Mouse (Mus musculus) granulocyte monocyte progenitor cell, adult 5-6 weeks (primary cell): ENCODE results near the gene Hist3h2ba. TPM values are rescaled to one million over a fixed set of nuclear protein-coding genes. Genes with fewer than 3 reads are reported as not detected.
A peak's percentile ranks its signal among the peaks of the same experiment; 100 is the strongest.
"Not testable (repeated sequence)": the region's sequence is repeated elsewhere in the genome, so short reads cannot be mapped to it uniquely, and the experiment has no call there.

Experiments
- ATAC-seq: replicated peaks from 2 replicates; pipeline ENCODE4 v1.8.0; 2016; ENCODE audit warnings: mild to moderate bottlenecking, moderate TSS enrichment, inconsistent platforms; ENCODE audit not compliant: poor library complexity, severe bottlenecking
- total RNA-seq, 2 experiments: library from RNA; stranded (forward) in 1 of 2; stranded (reverse) in 1 of 2; fragments of 200-712, 200-1000 nt in 1 of 2; fragments of >200 nt in 1 of 2; fragmentation: Nextera tagmentation in 1 of 2; gene quantifications; 2 replicates each; pipeline ENCODE4 v1.2.3; 2014 to 2017

Gene Hist3h2ba
- total RNA-seq, 2 experiments from 2014 or later, result 2.3 TPM; not detected in 1

DNA sequence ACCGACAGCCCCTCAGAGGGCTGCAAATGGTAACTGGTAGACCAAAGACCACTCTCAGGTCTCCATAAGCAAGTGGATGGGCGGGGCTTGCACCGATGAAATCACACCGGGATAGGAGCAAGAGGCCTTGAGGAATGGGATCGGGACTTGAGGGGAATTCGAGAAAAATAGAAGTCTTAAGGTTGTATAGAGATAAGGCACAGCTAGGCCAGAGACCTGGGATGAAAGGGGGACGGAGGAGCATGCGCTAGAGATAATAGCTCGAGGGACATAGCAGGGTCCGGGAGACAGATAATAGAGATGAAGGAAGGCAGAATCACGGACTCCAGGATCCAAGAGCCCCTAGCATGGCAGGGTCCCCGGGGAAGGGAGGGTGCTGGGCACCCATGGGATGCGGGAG lies 10.8 kb upstream of the Hist3h2ba start:
- ATAC-seq, result peak; percentile 0; the same call in 1 of the 2 replicates

- ATAC-seq, result peak; percentile 95
These were observed 10.2 kb upstream of the Hist3h2ba start, which contains the start of gene Rnf187 for GRCm38 (mm10) chr11:58938322-58939087. Rnf187 (minus strand) TSS chr11:58938916.

DNA sequence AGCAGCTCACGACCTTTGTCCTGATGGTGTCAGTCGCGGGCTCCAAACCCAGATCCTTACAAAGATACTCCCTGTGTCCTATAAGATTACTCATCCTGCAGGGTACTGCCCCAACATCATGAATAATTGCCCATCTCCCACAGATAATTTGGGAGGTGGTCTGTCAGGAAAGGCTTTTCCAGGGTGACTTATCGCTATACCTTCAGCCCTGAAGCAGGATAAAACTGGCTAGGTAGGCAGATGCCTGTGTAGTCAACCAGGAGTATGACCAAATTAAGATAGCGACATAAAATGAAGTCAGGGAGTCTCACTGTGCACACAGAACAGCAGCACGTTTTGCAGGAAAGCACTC lies 9.7 kb upstream of the Hist3h2ba start:
- ATAC-seq, result no peak

DNA sequence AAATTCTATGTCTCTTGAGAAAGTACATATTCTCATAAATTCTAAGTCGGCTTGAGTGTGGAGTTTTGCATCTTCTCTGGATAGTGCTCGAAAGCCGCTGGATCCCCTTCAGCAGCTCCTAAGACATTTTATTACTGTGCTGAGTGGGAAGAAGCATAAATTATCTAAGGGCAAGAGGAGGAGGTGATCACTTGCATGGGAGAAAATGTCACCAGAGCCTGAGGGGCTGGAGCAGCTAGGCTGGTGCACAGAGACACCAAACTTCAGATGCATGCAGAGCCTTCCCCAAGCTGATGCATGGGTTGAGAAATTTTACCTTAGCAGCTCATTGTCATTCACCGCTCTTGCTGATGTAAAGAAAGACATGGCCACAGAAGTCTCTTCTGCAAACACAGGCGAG lies 4.6 kb upstream of the Hist3h2ba start:
- ATAC-seq, result no peak

DNA sequence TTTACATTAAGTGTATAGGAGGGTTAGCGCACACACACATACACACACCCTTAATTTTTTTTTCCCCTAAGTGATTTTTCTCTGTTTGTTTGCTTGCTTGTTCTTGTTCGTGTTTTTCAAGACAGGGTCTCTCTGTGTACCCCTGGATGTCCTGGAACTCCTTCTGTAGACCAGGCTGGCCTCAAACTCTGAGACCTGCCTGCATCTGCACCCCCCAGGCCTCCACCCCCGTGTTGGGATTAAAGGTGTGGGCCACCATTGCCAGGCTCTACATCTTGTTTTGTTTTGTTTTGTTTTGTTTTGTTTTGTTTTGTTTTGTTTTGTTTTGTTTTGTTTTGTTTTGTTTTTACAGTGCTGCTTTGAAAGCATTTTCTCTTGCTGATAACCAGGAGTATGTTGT lies 1.4 kb upstream of the Hist3h2ba start:
- ATAC-seq, result no peak

GRCm38 (mm10) chr11:58947798-58948528 lies 757 bp upstream of the Hist3h2ba start:
- ATAC-seq, result no peak

DNA sequence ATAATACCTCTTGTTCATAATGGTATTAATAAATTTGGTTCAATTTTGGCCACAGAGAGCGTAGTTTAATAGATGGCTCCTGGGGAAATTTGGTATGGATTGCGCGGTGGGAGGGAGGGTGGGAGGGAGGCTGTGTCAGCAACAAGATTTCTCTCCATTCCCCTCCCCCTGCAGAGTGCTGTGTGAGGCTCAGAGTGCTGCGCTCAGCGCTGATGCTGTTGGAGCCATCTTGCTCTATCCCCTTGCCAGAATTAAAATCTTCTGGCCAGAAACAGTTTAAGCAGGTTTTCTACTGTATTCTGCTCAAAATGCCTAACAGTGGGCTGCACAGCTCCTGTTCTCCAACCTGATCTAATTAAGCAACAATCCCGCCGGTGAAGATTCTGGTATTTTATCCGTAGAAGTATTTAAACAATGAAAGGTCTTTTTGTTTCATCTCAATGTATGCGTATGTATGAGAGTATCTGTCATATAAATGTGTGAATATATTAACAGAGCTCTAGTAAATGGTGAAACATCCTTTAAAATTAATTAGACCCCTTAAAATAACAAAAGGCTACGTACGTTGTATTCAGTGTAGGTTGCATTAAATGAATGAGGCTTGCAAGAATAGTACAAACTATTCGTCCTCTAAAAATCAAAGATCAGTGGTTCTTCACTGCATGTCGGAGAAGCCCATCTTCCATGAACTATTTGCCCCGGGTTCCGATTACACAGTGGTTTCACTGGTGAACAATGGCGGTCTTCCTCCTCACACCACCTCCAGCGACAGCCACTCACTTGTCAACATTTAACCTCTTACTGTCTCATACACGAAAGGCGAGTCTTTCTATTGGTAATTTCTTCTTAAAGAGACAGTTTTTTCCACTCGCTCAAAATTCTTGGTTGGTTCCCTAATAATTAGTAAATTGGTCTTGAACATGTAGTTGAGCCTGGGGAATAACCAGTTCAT lies 1.0 kb downstream of the Hist3h2ba start:
- no peak for ATAC-seq

DNA sequence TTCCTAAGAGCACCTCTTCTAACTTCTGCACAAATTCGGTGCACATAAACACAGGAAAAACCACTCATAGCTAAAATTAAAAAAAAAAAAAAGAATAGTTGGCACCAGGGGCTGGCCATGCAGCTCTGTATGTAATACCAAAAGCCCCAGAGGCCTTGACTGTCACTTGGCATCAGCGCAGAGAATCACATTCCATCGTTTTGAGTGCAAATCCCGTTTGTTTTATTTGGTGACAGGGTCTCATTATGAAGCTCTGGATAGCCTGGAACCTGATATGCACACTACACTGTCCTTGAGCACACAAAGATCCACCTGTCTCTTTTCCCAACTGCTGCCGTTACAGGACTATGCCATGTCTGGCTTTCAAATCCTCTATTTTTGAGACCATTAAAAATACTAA lies 2.5 kb downstream of the Hist3h2ba start:
- no peak for ATAC-seq

DNA sequence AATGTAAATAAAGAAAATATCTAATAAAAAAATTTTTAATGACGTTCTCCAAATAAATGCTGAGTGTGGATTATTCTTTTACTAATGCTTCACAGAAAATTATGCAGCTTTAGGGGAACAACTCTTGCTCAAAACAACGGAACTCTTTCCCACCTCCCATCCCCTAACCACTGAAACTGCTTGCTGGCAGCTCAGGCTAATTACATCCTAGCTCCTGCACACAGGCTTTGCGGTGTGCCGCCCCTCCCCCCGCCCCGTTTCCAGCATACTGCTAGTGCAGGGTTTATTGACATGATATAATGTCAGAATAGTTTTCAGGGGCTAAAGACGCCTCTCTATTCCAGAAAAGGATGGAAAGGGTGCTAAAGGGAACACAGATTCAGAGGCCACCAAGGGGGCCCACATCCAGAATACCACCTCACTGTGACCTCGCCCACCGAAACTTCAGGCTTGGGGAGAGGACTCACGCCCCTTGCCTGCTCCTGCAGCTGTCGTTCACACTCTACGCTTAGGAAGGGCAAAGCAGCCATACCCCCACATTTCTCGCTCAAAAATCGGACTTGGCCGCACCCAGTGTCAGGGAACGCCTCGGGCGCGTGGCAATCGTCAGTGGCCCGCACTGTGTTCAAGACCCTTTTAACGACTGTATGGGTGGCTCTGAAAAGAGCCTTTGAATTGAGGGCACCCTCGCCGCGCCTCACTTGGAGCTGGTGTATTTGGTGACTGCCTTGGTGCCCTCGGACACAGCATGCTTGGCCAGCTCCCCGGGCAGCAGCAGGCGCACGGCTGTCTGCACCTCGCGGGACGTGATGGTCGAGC lies 4.8 kb downstream of the Hist3h2ba start:
- peak; percentile 30 for ATAC-seq

DNA sequence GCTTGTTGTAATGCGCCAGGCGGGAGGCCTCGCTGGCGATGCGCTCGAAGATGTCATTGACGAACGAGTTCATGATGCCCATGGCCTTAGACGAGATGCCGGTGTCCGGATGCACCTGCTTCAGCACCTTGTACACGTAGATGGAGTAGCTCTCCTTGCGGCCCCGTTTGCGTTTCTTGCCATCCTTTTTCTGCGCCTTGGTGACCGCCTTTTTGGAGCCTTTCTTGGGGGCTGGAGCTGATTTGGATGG lies 5.4 kb downstream of the Hist3h2ba start:
- not testable (repeated sequence) for ATAC-seq

DNA sequence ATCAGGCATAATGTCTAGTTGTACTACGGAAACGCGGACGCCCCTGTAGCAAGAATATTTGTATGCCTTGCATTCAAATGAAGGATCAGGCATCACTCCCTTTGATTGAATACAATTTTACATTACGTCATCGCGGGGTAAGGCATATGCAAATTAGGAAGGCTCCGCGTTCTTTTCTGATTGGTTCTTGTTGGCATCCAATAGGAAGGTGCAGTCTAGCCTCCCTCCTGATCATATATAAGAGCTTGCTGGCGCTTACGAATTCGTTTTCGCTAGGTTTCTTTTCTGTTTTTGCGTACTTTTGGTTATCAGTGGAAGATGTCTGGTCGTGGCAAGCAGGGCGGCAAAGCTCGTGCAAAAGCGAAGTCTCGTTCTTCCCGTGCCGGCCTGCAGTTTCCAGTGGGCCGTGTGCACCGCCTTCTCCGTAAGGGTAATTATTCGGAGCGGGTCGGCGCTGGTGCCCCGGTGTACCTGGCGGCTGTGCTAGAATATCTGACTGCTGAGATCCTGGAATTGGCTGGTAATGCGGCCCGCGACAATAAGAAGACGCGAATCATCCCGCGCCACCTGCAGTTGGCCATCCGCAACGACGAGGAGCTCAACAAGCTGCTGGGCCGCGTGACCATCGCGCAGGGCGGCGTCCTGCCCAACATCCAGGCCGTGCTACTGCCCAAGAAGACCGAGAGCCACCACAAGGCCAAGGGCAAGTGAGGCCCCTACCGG lies 5.9 kb downstream of the Hist3h2ba start, which contains the start of the genes Hist3h2a and Trim17:
Gene Hist3h2a (plus strand): TSS at position 266 of the 723 bp plus-strand sequence.
Gene Trim17 (plus strand): TSS at position 266 of the 723 bp plus-strand sequence.
- ATAC-seq, result peak; percentile 67

- peak; percentile 15 for ATAC-seq
These were observed 6.6 kb downstream of the Hist3h2ba start for GRCm38 (mm10) chr11:58955143-58955867.

- no peak for ATAC-seq
These were observed 7.1 kb downstream of the Hist3h2ba start for GRCm38 (mm10) chr11:58955868-58956257.

- no peak for ATAC-seq
These were observed 8.7 kb downstream of the Hist3h2ba start for GRCm38 (mm10) chr11:58957226-58957914.

- ATAC-seq, result no peak
These were observed 9.8 kb downstream of the Hist3h2ba start for GRCm38 (mm10) chr11:58958536-58958935.

DNA sequence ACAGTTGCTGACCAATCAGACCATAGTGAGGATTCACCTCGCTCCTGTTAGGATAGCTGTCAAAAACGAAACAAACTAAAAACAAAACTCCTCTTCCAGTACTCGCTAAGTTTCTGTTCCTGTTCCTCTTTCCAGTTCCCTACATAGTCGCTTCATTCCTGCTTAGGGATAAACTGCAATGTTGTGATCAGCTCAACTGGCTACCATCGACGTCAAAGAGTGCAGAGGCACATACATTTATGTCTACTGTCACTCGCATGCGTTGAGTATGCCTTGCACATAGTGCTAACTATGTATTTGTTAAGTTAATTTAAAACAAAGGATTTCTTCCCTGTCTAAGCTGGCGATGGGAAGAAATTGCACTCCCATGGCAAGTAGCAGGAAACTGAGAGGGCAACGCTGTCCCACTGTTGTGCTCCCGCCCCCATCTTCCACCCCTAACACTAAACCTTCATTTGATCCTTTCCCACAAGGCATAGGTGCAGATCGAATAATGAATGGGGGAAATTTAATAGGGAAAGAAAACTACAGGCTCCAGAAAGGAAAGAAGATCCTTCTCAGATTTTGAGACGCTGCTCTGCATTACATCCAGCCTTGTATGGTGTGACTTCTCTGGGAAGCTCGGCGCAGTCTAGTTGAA lies 10.6 kb downstream of the Hist3h2ba start:
- peak; percentile 36 for ATAC-seq

GRCm38 (mm10) chr11:58959921-58960465 lies 11.3 kb downstream of the Hist3h2ba start:
- peak; percentile 70 for ATAC-seq
